In genomic region chr16:21640766-21641499, GRCm38 (mm10) we compare ENCODE assay signal across 10 mouse cellular contexts. TPM values are rescaled to one million over a fixed set of nuclear protein-coding genes. Genes with fewer than 3 reads are reported as not detected.
DNase-seq lines count a peak whose midpoint lies in the region; ATAC-seq and TF ChIP-seq lines count a peak whose summit lies in the region.
"Had no signal": no experiment of that assay in that cellular context is flagged by ENCODE, and none has a peak within 500 bp of the region (broad histone marks: within the 10 kb centered on the region; RNA-seq: fewer than 3 reads in every experiment).

No protein-coding gene starts in this region.

- H3K9me3 ChIP-seq in hindbrain, embryonic 10.5 days: no peaks in the 10 kb centered on the region
- H3K9me3 ChIP-seq in hindbrain, embryonic 16.5 days (ENCODE audit: control insufficient read depth, low read length): no peaks in the 10 kb centered on the region
- H3K9me3 ChIP-seq in embryonic facial prominence, embryonic 10.5 days: no peaks in the 10 kb centered on the region
- H3K9me3 ChIP-seq in lung, postnatal 0 days (ENCODE audit: low read length): no peaks in the 10 kb centered on the region
- H3K9me3 ChIP-seq: neural tube, embryonic 15.5 days had no signal

- 85% methylated on average over 7 of the region's 7 CpGs for WGBS in hindbrain, embryonic 10.5 days
- 85% methylated on average over 7 of the region's 7 CpGs for WGBS in hindbrain, embryonic 16.5 days
- WGBS in embryonic facial prominence, embryonic 10.5 days: 84% methylated on average over 7 of the region's 7 CpGs
- 63% methylated on average over 7 of the region's 7 CpGs for WGBS in lung, postnatal 0 days

- peaks cover 22% of the 10 kb centered on the region for H3K4me1 ChIP-seq in hindbrain, embryonic 10.5 days (replicated peaks)
- H3K4me1 ChIP-seq in hindbrain, embryonic 16.5 days (ENCODE audit: control insufficient read depth, insufficient read depth, low read depth, low read length): peaks cover 8% of the 10 kb centered on the region
- peaks cover 24% of the 10 kb centered on the region for H3K4me1 ChIP-seq in embryonic facial prominence, embryonic 10.5 days
- peaks cover 16% of the 10 kb centered on the region; the same call in 1 of the 2 replicates for H3K4me1 ChIP-seq in lung, postnatal 0 days (ENCODE audit: insufficient read depth, low read depth, low read length)

- no peak for TF ChIP-seq EP300 in lung, postnatal 0 days (IDR thresholded peaks at IDR 0.05)

- no peak for DNase-seq in hindbrain, embryonic 10.5 days (ENCODE audit: low spot score)
- no peak for DNase-seq in embryonic facial prominence, embryonic 10.5 days (ENCODE audit: low spot score)
- DNase-seq in kidney, adult 9 months: peak; percentile 38
- no peak for DNase-seq in lung, postnatal 0 days (ENCODE audit: low spot score)
- DNase-seq in embryo, embryonic 9.5 days (ENCODE audit: extremely low spot score): no peak
- DNase-seq in thymus, postnatal 25 days: no peak

- peaks cover 15% of the 10 kb centered on the region; the same call in 1 of the 2 replicates for H3K36me3 ChIP-seq in hindbrain, embryonic 10.5 days
- no peaks in the 10 kb centered on the region for H3K36me3 ChIP-seq in hindbrain, embryonic 16.5 days (ENCODE audit: control insufficient read depth, insufficient read depth, low read length)
- H3K36me3 ChIP-seq in embryonic facial prominence, embryonic 10.5 days (replicated peaks): no peaks in the 10 kb centered on the region
- H3K36me3 ChIP-seq in lung, postnatal 0 days (ENCODE audit: insufficient read depth, low read length): no peaks in the 10 kb centered on the region

- H3K27ac ChIP-seq in hindbrain, embryonic 10.5 days: peak overlapping the region; percentile 29; the same call in 1 of the 2 replicates
- no peak overlapping the region for H3K27ac ChIP-seq in hindbrain, embryonic 16.5 days (ENCODE audit: low read depth, low read length)
- 0 out of 2 replicates have a peak overlapping the region, but pooled peaks have one; percentile 46 for H3K27ac ChIP-seq in embryonic facial prominence, embryonic 10.5 days (replicated peaks)
- peak overlapping the region; percentile 54 for H3K27ac ChIP-seq in lung, postnatal 0 days (ENCODE audit: low read length)
- H3K27ac ChIP-seq: neural tube, embryonic 15.5 days had no signal

- H3K9ac ChIP-seq in hindbrain, embryonic 16.5 days (ENCODE audit: low read depth, low read length): no peak overlapping the region
- H3K9ac ChIP-seq in lung, postnatal 0 days (replicated peaks; ENCODE audit: low read depth): no peak overlapping the region
- H3K9ac ChIP-seq: neural tube, embryonic 15.5 days had no signal

- 0 out of 2 replicates have a peak, but pooled peaks have one; percentile 18 for TF ChIP-seq CTCF in lung, postnatal 0 days (IDR thresholded peaks at IDR 0.05)

- no peak for ATAC-seq in hindbrain, embryonic 16.5 days
- ATAC-seq in lung, postnatal 0 days: 0 out of 2 replicates have a peak, but pooled peaks have one; percentile 6
- no peak for ATAC-seq in CD4-positive, CD25-positive, alpha-beta regulatory T cell, adult 4 months
- ATAC-seq: forebrain, embryonic 16.5 days had no signal

- H3K4me3 ChIP-seq in hindbrain, embryonic 10.5 days: no peak overlapping the region
- no peak overlapping the region for H3K4me3 ChIP-seq in hindbrain, embryonic 16.5 days (ENCODE audit: low read length)
- no peak overlapping the region for H3K4me3 ChIP-seq in embryonic facial prominence, embryonic 10.5 days
- no peak overlapping the region for H3K4me3 ChIP-seq in lung, postnatal 0 days (ENCODE audit: low read depth, low read length)
- H3K4me3 ChIP-seq: neural tube, embryonic 15.5 days had no signal

- no peak overlapping the region for H3K4me2 ChIP-seq in hindbrain, embryonic 16.5 days (ENCODE audit: low read length)
- H3K4me2 ChIP-seq in lung, postnatal 0 days (replicated peaks; ENCODE audit: low read depth, low read length): no peak overlapping the region
- H3K4me2 ChIP-seq: neural tube, embryonic 15.5 days had no signal

- H3K27me3 ChIP-seq in hindbrain, embryonic 10.5 days (ENCODE audit: insufficient read depth, poor library complexity, severe bottlenecking): no peaks in the 10 kb centered on the region
- H3K27me3 ChIP-seq in hindbrain, embryonic 16.5 days (replicated peaks; ENCODE audit: control insufficient read depth, insufficient read depth, low read length): no peaks in the 10 kb centered on the region
- H3K27me3 ChIP-seq in embryonic facial prominence, embryonic 10.5 days (replicated peaks; ENCODE audit: low read depth, poor library complexity, severe bottlenecking): no peaks in the 10 kb centered on the region
- no peaks in the 10 kb centered on the region for H3K27me3 ChIP-seq in lung, postnatal 0 days (replicated peaks; ENCODE audit: insufficient read depth, low read length)
- H3K27me3 ChIP-seq: neural tube, embryonic 15.5 days had no signal

RNA-seq across cellular contexts. Expression of gene 2510009E07Rik, which starts 53.5 kb away (rescaled TPM):
- polyA plus RNA-seq in hindbrain, embryonic 10.5 days (2016; fragmentation: Nextera tagmentation; extraction: Ambion mirVana): 32.9 and 34.0 TPM in 2 replicates
- 42.6 and 47.6 TPM in 2 replicates for polyA plus RNA-seq in hindbrain, embryonic 16.5 days (2015; fragmentation: Nextera tagmentation; extraction: Ambion mirVana)
- polyA plus RNA-seq in embryonic facial prominence, embryonic 10.5 days (2016; fragmentation: Nextera tagmentation; extraction: Ambion mirVana): 12.7 and 14.2 TPM in 2 replicates
- polyA plus RNA-seq in lung, postnatal 0 days (2015; fragmentation: Nextera tagmentation; extraction: Ambion mirVana): 16.8 and 17.0 TPM in 2 replicates
- polyA plus RNA-seq in CD4-positive, CD25-positive, alpha-beta regulatory T cell, adult 4 months (2017; shearing (Covaris generic)): 1 to 10 TPM; 3.4 to 3.8 TPM
